Mouse (Mus musculus): ENCODE measurements around the gene Slc6a4.

The Slc6a4 gene

Small RNA genes lying within 50 kb of the gene (microRNA-seq; reads per million reads assigned to microRNA genes)
- gene Mir423: 2,352 to 4,670 reads per million in 2 experiments

All from adrenal gland (tissue).